Mouse (Mus musculus) hindbrain, embryonic 13.5 days (tissue): ENCODE measurements around the gene Galnt2. TPM values are rescaled to one million over a fixed set of nuclear protein-coding genes. Genes with fewer than 3 reads are reported as not detected.

Experiments
- ATAC-seq: fragments of 200-750 bp; cut with Nextera tagmentation; 2 replicates; pipeline ENCODE4 v1.8.0; 2017; ENCODE audit warnings: moderate TSS enrichment; ENCODE audit not compliant: low FRiP score
- H3K27ac ChIP-seq: fragments of 300-500 bp; sonication (generic); 2 replicates; pipeline ENCODE4 v1.5.1; 2015; ENCODE audit warnings: inconsistent platforms, mild to moderate bottlenecking, moderate library complexity
- H3K27me3 ChIP-seq: fragments of 300-500 bp; sonication (generic); 2 replicates; pipeline ENCODE4 v1.6.1; 2015; ENCODE audit warnings: mild to moderate bottlenecking, inconsistent platforms
- H3K36me3 ChIP-seq: fragments of 300-500 bp; sonication (generic); 2 replicates; pipeline ENCODE4 v1.6.1; 2015; ENCODE audit warnings: mild to moderate bottlenecking, inconsistent platforms
- H3K4me1 ChIP-seq: fragments of 300-500 bp; sonication (generic); replicated peaks from 2 replicates; pipeline ENCODE4 v1.6.1; 2015; ENCODE audit warnings: inconsistent platforms
- H3K4me2 ChIP-seq: fragments of 300-500 bp; sonication (generic); 2 replicates; pipeline ENCODE4 v1.6.1; 2015; ENCODE audit warnings: inconsistent platforms, mild to moderate bottlenecking, moderate library complexity
- H3K4me3 ChIP-seq: fragments of 300-500 bp; sonication (generic); 2 replicates; pipeline ENCODE4 v1.5.1; 2015; ENCODE audit warnings: mild to moderate bottlenecking, inconsistent platforms
- H3K9ac ChIP-seq: fragments of 300-500 bp; sonication (generic); 2 replicates; pipeline ENCODE4 v1.6.1; 2015; ENCODE audit warnings: mild to moderate bottlenecking, inconsistent platforms
- H3K9me3 ChIP-seq: fragments of 300-500 bp; sonication (generic); 2 replicates; pipeline ENCODE4 v1.6.1; 2016; ENCODE audit warnings: inconsistent platforms
- WGBS: fragments of 180-500 bp; shearing (Covaris S2); methylation state at CpG from one replicate; pipeline ENCODE4 v1.1.7; 2015; 5-methylcytosine and 5-hydroxymethylcytosine counted together
- polyA plus RNA-seq: library from polyadenylated mRNA; unstranded; fragments of >200 nt; fragmentation: Nextera tagmentation; extraction: Ambion mirVana; gene quantifications from 2 replicates; pipeline ENCODE4 v1.2.1, GENCODE M21; 2015

The Galnt2 gene
- polyA plus RNA-seq, 1 experiment from 2014 or later: 49.9 TPM

DNA sequence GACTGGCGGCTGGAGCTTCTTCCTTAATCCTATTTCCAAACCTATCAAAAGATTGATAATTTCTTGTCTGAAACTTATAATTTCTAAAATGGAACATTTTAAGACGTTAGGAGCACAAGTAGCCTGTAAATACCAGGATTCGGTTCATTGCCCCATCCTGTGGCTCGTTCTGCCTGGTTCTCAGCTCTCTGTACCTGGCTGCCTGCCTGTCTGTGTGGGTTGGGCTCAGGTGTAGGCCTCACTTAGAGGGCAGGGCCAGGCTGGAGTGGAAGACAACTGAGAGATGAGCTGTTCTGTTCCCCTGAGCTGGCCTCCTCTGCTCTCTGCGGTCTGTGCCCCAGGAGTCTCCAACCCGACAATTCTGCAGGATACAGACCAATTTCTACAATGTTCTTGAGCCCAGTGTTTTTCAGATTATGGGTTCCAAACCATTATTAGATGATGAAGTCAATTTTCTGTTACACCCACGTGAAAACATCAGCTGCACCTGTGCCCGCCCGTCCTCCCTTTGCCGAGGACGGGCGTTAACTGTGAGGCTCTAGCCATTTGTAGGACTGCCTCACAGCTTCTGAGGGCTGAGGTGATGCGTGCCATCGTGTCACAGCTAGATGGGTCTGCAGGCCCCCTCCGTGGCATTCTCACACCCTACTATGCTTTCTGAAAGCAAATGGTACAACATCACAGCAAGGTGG is 72.2 kb downstream of the Galnt2 start:
- ATAC-seq: no peak
- Histone ChIP-seq H3K9ac (no peak overlapping the region), H3K27me3 (no peaks in the 10 kb centered on the region), H3K4me1 (peaks cover 34% of the 10 kb centered on the region), H3K27ac (0 out of 2 replicates have a peak overlapping the region, but pooled peaks have one; percentile 30), H3K9me3 (no peaks in the 10 kb centered on the region), H3K4me3 (no peak overlapping the region), H3K36me3 (peaks cover 21% of the 10 kb centered on the region), H3K4me2 (no peak overlapping the region)
- 87% methylated on average over 15 of the region's 15 CpGs for WGBS

DNA sequence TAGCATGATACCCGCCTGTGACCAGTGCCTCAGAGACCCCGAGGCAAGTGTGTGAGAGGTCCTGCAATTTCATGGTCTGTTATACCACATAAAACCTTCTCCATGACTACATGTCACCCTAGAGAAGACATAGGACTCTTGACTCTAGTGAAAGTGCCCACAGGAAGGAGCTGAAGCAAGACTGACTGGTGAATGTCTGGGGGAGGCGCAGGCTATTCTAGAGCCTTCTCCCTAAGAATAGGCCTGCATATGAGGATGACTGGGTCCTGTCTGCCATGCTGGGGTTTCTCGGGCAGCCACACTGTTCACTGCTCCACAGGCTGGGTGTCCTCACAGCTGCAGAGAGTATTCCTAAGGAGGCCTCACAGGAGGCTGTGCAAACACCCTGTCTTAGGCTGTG is 73.0 kb downstream of the Galnt2 start:
- Histone ChIP-seq H3K36me3 (peaks cover 25% of the 10 kb centered on the region), H3K27me3 (no peaks in the 10 kb centered on the region), H3K4me3 (no peak overlapping the region), H3K9ac (no peak overlapping the region), H3K27ac (peak overlapping the region; percentile 50; the same call in 1 of the 2 replicates), H3K4me1 (peaks cover 34% of the 10 kb centered on the region), H3K4me2 (no peak overlapping the region), H3K9me3 (no peaks in the 10 kb centered on the region)
- ATAC-seq: no peak
- 68% methylated on average over 4 of the region's 4 CpGs for WGBS

DNA sequence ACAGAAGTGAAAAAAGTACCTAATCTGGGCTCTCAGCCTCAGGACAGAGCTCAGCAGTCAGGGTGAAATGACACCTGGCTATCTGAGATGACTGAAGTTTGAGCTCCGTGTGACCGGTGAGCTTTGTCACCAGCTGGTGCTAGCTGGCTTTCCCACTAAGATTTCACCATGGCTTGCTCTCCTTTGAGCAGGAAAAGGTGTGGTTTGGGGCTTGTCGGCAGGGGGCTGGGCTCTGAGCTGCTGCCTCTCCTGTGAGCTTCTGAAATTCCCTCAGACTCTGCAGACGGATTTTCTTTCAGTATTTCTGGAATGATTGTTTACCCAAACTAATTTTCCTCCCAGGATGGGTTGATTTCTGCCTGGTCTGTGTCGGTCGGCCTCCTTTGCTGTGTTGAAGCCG is 75.4 kb downstream of the Galnt2 start:
- no peak overlapping the region for H3K9ac ChIP-seq
- no peak for ATAC-seq
- peaks cover 28% of the 10 kb centered on the region for H3K36me3 ChIP-seq
- H3K4me3 ChIP-seq: no peak overlapping the region
- 66% methylated on average over 7 of the region's 7 CpGs for WGBS
- no peaks in the 10 kb centered on the region for H3K27me3 ChIP-seq
- H3K27ac ChIP-seq: 0 out of 2 replicates have a peak overlapping the region, but pooled peaks have one; percentile 3
- no peaks in the 10 kb centered on the region for H3K9me3 ChIP-seq
- H3K4me2 ChIP-seq: no peak overlapping the region
- H3K4me1 ChIP-seq: peaks cover 31% of the 10 kb centered on the region

DNA sequence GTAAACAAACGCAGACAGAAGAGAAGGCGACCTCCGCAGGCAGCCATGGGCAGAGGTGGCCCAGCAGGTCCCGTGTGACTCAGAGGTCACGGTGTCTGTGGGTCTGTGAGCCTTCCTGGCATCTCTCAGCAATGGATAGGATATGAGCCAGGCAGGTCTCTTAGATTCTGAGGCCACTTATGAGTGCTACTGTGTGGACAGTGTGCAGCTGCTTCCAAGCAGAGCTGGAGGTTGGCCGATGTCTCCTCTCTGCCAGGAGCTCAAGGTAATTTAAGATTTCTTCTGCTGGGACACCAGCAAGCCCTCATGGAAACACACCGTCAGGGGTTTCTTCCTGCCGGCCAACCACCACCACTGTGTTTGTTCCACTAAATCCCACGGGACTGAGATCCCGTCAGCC is 76.5 kb downstream of the Galnt2 start:
- Histone ChIP-seq H3K9me3 (no peaks in the 10 kb centered on the region), H3K4me1 (peaks cover 31% of the 10 kb centered on the region), H3K36me3 (peaks cover 30% of the 10 kb centered on the region), H3K27me3 (no peaks in the 10 kb centered on the region), H3K4me2 (no peak overlapping the region), H3K27ac (no peak overlapping the region; the same call in 1 of the 2 replicates), H3K4me3 (no peak overlapping the region), H3K9ac (no peak overlapping the region)
- no peak for ATAC-seq
- WGBS: 91% methylated on average over 10 of the region's 10 CpGs

DNA sequence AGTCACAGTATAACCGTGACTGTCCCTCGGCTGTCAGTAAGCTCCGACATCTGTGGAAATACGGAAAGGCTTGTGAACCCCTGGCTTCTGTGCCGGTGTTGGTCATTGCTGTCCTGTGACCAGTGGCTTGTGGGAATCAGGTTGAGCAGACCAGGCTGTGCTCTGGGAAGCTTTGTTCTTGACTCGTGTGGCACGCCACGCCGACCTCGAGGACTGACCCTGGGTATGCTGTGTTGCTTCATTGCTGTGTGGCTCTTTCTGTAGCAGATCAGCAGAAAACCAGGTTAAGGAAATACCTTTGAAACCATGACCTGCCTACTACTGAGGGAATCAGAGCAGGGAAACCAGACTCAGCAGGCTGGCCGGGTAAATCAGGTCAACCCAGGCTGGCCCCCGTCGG is 79.3 kb downstream of the Galnt2 start:
- Histone ChIP-seq H3K27me3 (no peaks in the 10 kb centered on the region), H3K9ac (no peak overlapping the region)

DNA sequence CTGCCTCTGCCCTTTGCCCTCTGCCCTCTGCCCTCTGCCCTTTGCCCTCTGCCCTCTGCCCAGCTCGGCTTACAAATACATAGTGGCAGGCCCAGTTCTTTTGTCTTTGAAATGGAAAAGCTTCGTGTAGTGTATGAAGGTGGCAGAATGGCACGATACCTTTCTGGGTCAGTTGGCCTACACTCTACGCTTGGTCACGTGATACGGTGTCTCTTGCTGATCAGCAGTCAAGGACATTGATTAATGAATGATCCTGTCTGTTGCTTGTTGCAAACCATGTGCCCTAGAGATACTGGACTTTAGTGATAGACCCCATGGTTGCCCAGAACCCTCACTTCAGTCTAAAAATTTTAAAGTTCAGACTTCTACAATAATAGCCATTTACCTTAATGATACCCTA is 79.9 kb downstream of the Galnt2 start:
- Histone ChIP-seq H3K27ac (no peak overlapping the region), H3K9me3 (no peaks in the 10 kb centered on the region), H3K4me1 (peaks cover 35% of the 10 kb centered on the region), H3K36me3 (peaks cover 19% of the 10 kb centered on the region), H3K4me3 (no peak overlapping the region), H3K27me3 (no peaks in the 10 kb centered on the region), H3K4me2 (no peak overlapping the region), H3K9ac (no peak overlapping the region)
- no peak for ATAC-seq
- 77% methylated on average over 6 of the region's 6 CpGs for WGBS

More for the DNA sequence above, 79.3 kb downstream of the Galnt2 start:
- WGBS: 78% methylated on average over 13 of the region's 13 CpGs
- H3K9me3 ChIP-seq: no peaks in the 10 kb centered on the region
- no peak for ATAC-seq
- H3K36me3 ChIP-seq: peaks cover 25% of the 10 kb centered on the region
- H3K4me1 ChIP-seq: peaks cover 32% of the 10 kb centered on the region
- no peak overlapping the region for H3K4me2 ChIP-seq
- no peak overlapping the region for H3K4me3 ChIP-seq
- H3K27ac ChIP-seq: no peak overlapping the region

DNA sequence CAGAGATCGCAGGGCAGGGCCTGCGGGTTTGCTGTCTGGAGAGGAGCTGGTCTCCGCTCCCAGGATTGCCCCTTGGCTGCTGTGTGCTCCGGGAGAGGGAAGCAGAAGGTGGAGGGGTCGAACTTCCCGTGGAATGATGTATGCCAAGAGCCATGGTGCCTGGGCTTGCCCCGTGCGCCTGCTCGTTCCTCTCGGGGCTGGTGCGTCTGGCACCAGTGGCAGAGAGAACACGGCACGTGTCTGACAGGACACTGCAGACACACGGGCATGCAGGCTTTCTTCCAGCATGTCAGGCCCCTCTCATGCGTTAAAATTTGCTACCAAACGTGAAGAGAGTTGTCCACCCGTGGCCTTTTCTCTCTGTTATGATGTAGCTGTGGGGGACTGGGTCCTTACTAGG is 80.5 kb downstream of the Galnt2 start:
- H3K27me3 ChIP-seq: no peaks in the 10 kb centered on the region
- WGBS: 92% methylated on average over 17 of the region's 17 CpGs

DNA sequence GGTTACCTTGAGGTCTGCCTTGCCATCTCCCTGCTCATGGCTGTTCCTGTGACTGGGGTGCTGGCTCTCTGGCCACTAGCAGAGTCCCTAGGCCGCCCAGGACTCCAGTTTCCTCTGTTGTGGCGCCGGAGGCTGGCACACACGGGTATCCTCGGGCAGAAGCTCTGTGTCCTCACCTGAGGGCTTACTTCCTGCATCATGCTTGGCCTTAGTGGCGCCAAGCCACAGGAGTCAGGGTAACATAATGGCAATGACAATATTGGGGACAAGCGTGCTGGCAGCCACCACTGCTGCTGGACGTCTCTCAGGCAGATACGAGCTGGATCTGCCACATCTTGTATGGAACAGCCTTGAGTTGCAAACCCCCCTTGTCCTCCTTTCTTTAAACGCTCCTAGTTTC is 81.0 kb downstream of the Galnt2 start:
- Histone ChIP-seq H3K4me1 (peaks cover 36% of the 10 kb centered on the region), H3K9ac (no peak overlapping the region), H3K36me3 (peaks cover 16% of the 10 kb centered on the region), H3K9me3 (no peaks in the 10 kb centered on the region), H3K27me3 (no peaks in the 10 kb centered on the region), H3K27ac (no peak overlapping the region), H3K4me3 (no peak overlapping the region), H3K4me2 (no peak overlapping the region)
- ATAC-seq: no peak
- WGBS: 96% methylated on average over 10 of the region's 10 CpGs

More for the DNA sequence above, 80.5 kb downstream of the Galnt2 start:
- Histone ChIP-seq H3K4me3 (no peak overlapping the region), H3K4me1 (peaks cover 35% of the 10 kb centered on the region), H3K27ac (no peak overlapping the region), H3K36me3 (peaks cover 19% of the 10 kb centered on the region), H3K9ac (no peak overlapping the region), H3K4me2 (no peak overlapping the region), H3K9me3 (no peaks in the 10 kb centered on the region)
- no peak for ATAC-seq

DNA sequence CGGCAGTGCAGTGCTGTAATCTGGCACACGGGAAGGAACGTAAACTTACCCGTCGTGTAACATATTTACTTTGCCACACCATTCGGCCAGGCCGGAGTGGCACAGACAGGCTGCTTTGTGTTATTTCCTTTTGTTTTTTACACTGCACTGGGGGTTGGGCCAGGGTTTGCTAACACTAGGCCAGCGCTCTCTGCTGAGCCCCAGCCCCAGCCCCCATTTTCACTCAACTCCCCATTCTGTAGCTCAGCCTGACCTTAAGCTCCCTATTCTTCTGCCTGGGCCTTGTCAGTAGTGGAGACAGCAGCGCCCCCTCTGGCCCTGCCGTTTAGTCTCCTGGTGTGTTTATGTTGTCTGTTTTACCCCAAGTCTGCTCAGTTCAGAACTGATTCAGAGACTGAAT is 83.6 kb downstream of the Galnt2 start:
- WGBS: 27% methylated on average over 10 of the region's 10 CpGs
- Histone ChIP-seq H3K36me3 (peaks cover 5% of the 10 kb centered on the region; the same call in 1 of the 2 replicates), H3K9ac (0 out of 2 replicates have a peak overlapping the region, but pooled peaks have one; percentile 19), H3K4me3 (no peak overlapping the region), H3K27me3 (no peaks in the 10 kb centered on the region), H3K4me2 (no peak overlapping the region), H3K9me3 (no peaks in the 10 kb centered on the region), H3K4me1 (peaks cover 55% of the 10 kb centered on the region), H3K27ac (peak overlapping the region; percentile 37)
- 0 out of 2 replicates have a peak, but pooled peaks have one; percentile 41 for ATAC-seq

DNA sequence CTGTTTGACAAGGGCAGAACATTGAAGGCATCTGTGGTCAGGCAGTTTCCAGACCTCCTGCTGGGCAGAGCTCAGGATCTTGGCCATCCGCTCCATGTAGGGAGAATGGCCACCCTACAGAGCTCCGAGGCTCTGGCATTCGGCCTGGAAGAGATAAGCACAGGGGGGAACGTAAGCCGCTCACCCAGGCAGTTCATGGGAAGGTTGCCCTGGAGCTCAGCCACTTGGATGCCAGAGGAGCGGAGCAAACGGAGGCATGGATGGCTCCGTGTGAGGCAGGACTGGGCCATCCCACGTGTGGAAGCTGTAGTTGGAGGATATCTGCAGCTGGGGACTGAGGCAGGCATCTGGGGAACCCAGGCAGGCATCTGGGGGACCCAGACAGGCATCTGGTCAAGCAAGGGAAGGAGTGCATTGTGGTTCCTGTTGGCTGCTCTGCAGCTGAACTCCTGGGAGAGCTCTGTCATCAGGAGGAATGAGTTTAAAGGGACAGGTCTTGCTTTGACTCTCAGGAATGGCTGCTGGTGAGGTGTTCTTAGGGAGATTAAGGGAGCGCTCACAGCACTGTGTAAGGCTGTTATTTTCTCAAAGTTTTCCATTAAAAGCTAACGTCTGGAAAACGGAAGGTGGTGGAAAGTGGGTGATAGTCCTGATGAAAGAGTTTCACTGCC is 85.4 kb downstream of the Galnt2 start:
- no peaks in the 10 kb centered on the region for H3K27me3 ChIP-seq
- peaks cover 2% of the 10 kb centered on the region; the same call in 1 of the 2 replicates for H3K36me3 ChIP-seq
- ATAC-seq: no peak
- H3K4me1 ChIP-seq: peaks cover 73% of the 10 kb centered on the region
- peak overlapping the region; percentile 37; the same call in 1 of the 2 replicates for H3K27ac ChIP-seq
- no peak overlapping the region for H3K4me2 ChIP-seq
- no peaks in the 10 kb centered on the region for H3K9me3 ChIP-seq
- no peak overlapping the region for H3K4me3 ChIP-seq
- 46% methylated on average over 12 of the region's 12 CpGs for WGBS
- peak overlapping the region; percentile 46; the same call in 1 of the 2 replicates for H3K9ac ChIP-seq

DNA sequence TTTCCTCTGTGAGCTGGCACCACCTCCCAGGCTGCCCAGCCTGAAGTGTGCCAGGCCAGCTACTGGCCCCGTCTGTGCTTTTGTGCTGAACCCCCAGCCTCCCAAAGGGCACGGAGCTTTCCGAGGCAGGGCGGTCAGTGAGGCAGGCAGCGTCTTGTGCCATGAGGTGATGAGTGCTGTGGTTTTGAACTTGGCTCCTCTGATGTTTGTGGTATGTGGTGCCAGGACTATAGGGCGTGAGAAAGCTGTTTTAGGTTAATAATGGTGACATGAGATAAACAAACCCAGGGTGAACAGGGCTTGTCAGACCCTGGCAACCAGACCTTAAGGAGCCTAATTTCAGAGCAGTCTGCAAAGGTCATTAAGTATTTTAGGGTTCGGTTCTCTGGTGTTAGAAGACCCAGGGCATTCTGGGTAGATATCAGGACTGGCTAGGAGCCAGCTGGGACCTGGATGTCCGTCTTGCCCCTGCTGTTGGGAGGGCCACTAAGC is 86.0 kb downstream of the Galnt2 start:
- peaks cover 80% of the 10 kb centered on the region for H3K4me1 ChIP-seq
- H3K27ac ChIP-seq: peak overlapping the region; percentile 37; the same call in 1 of the 2 replicates
- 62% methylated on average over 8 of the region's 8 CpGs for WGBS

DNA sequence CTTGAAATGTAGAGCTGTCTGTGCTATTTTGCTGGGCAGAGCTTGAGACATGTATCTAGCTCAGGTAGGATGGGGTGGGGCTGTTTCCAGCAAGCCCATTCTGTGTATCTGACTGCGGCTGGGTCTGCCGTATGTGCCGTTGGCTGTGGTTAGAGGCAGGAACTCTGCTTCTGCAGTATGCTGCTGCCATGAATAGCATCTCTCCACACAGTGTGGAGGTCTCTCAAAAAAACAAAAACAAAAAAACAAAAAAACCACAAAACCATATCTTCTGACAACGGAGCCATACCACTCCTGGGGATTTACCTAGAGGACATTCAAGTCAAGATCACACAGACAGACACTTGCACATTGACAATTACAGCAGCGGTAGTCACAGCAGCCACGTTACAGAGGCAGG is 86.6 kb downstream of the Galnt2 start:
- Histone ChIP-seq H3K4me3 (no peak overlapping the region), H3K36me3 (no peaks in the 10 kb centered on the region), H3K9ac (no peak overlapping the region), H3K4me2 (no peak overlapping the region), H3K4me1 (peaks cover 85% of the 10 kb centered on the region), H3K27ac (no peak overlapping the region), H3K27me3 (no peaks in the 10 kb centered on the region), H3K9me3 (no peaks in the 10 kb centered on the region)
- 77% methylated on average over 6 of the region's 6 CpGs for WGBS
- no peak for ATAC-seq

More for the DNA sequence above, 86.0 kb downstream of the Galnt2 start:
- ATAC-seq: no peak
- Histone ChIP-seq H3K9me3 (no peaks in the 10 kb centered on the region), H3K4me3 (no peak overlapping the region), H3K4me2 (no peak overlapping the region), H3K9ac (peak overlapping the region; percentile 46; the same call in 1 of the 2 replicates), H3K27me3 (no peaks in the 10 kb centered on the region), H3K36me3 (peaks cover under 1% of the 10 kb centered on the region; the same call in 1 of the 2 replicates)
